Mouse (Mus musculus) spleen, postnatal 10 days (tissue): ENCODE results near the gene Olfr1175-ps.

ENCODE experiments used
- DNase-seq, 2 experiments: peaks; one replicate each; pipeline ENCODE4 v3.0.0; 2021 to 2022; ENCODE audit warnings: low spot score in 2 of 2

The Olfr1175-ps gene

GRCm38 (mm10) chr2:88327115-88327514 lies at the start of gene Olfr1175-ps:
Gene Olfr1175-ps (minus strand): TSS chr2:88327215.
- no peak for DNase-seq

GRCm38 (mm10) chr2:88356304-88356703 lies 29.3 kb upstream of the Olfr1175-ps start:
- DNase-seq = no peak

- DNase-seq = no peak
Observed at GRCm38 (mm10) chr2:88346392-88346791, 19.4 kb upstream of the Olfr1175-ps start, which contains the start of gene Olfr1177-ps. Gene Olfr1177-ps (minus strand): TSS chr2:88346492.

GRCm38 (mm10) chr2:88336421-88336820 lies 9.4 kb upstream of the Olfr1175-ps start, which contains the start of gene Olfr1176:
Gene Olfr1176 (plus strand): TSS chr2:88336721.
- DNase-seq = no peak

- no peak for DNase-seq
Observed at GRCm38 (mm10) chr2:88315035-88315434, 12.0 kb downstream of the Olfr1175-ps start, which contains the start of gene Olfr1174-ps. Gene Olfr1174-ps (minus strand): TSS chr2:88315135.

GRCm38 (mm10) chr2:88279775-88280174 lies 47.2 kb downstream of the Olfr1175-ps start, which contains the start of gene Olfr1173:
Gene Olfr1173 (minus strand): TSS chr2:88279875.
- no peak for DNase-seq
